Mouse (Mus musculus) liver, embryonic 18 days (tissue): ENCODE results near the gene Fam135a. TPM values are rescaled to one million over a fixed set of nuclear protein-coding genes. Genes with fewer than 3 reads are reported as not detected.

Experiments used
- polyA plus RNA-seq: library from polyadenylated mRNA; depleted of rRNA; stranded (reverse); fragments of >200 nt; gene quantifications from 2 replicates; pipeline ENCODE4 v1.2.3, GENCODE M21; 2012; rRNA removed

Gene Fam135a
- 11.6 and 12.7 TPM in 2 replicates for polyA plus RNA-seq

GRCm38 (mm10) chr1:24099926-24100869 lies at the start of gene Fam135a:
Fam135a (minus strand) TSS chr1:24100341.

DNA sequence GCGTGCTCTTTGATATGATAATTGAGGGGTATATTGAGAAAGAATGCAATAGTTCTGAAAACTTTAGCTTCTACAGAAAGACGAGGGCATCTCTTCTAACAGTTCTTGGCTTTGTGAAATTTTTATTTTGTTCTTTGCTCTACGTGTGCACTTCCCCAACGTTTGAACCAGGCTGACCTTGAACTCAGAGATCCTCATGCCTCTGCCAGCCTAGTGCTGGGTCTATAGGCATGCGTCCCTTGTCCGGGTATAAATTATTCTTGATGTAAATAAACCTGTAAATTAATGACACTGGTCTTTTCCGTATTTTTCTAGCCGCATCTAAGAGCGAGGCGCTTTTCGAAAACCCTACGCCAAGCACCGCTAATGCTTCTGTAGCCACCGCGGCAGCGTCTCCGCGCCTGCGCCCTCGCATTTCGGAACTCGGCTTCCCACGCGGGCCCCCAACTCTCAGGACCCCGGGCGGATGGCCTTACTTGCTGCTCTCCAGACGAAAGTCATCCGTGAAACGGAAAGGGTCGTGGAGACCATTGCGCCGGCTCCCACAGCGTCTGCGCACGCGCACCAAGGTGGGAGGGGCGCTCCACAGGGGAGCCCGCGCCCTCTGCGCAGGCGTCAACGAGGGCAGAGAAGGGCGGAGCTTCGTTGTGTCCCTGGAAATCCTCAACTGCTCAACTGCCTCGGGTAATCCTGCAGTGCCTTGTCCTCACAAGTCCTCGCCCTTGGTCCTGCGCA lies 94.9 kb downstream of the Fam135a start, which contains the start of gene Sdhaf4:
Gene Sdhaf4, minus strand, starts transcription at position 587 of the 735 bp plus-strand sequence.

Other genes with a start within 250 kb of the Fam135a start
- 21.6 and 23.5 TPM in 2 replicates for gene Smap1, start 178.0 kb downstream of the Fam135a start, polyA plus RNA-seq
- gene Sdhaf4, start 94.7 kb downstream of the Fam135a start, polyA plus RNA-seq, result 18.7 and 20.0 TPM in 2 replicates
- gene Col9a1, start 77.3 kb upstream of the Fam135a start, polyA plus RNA-seq, result 0.01 and 0.05 TPM in 2 replicates